Mouse (Mus musculus) myocyte (in vitro differentiated cells): ENCODE measurements at regions not wholly inside any gene's neighbourhood (a gene's known extent, or its start where the extent isn't known, plus 50 kb on each side); places are given as distances from the start of the nearest gene placed in this dataset.
"Not testable (repeated sequence)": the region's sequence is repeated elsewhere in the genome, so short reads cannot be mapped to it uniquely, and the experiment has no call there.

ENCODE experiments used
- H3K27me3 ChIP-seq: one replicate; pipeline ENCODE4 v1.6.1; 2011; ENCODE audit not compliant: control insufficient read depth, insufficient read depth, insufficient read length
- H3K36me3 ChIP-seq: one replicate; pipeline ENCODE4 v1.6.1; 2011; ENCODE audit not compliant: control insufficient read depth, insufficient read depth
- H3K4me2 ChIP-seq: one replicate; pipeline ENCODE4 v1.6.1; 2011; ENCODE audit warnings: low read depth, control low read depth
- H3K4me3 ChIP-seq: one replicate; pipeline ENCODE4 v1.5.1; 2011; ENCODE audit warnings: mild to moderate bottlenecking, control low read depth, moderate library complexity
- H3K79me2 ChIP-seq: one replicate; pipeline ENCODE4 v1.6.1; 2011; ENCODE audit not compliant: control insufficient read depth, insufficient read depth
- H3ac ChIP-seq: one replicate; pipeline ENCODE4 v1.6.1; 2011; ENCODE audit not compliant: control insufficient read depth, insufficient read length
- CEBPB ChIP-seq: IDR thresholded peaks from 2 replicates; pipeline ENCODE4 v1.6.1; 2011; ENCODE audit warnings: mild to moderate bottlenecking, moderate library complexity; ENCODE audit not compliant: poor library complexity, insufficient read depth, severe bottlenecking
- E2F4 ChIP-seq: IDR thresholded peaks from one replicate; pipeline ENCODE4 v1.6.1; 2011; ENCODE audit warnings: mild to moderate bottlenecking, control low read depth, moderate library complexity; ENCODE audit not compliant: insufficient read depth
- MAX ChIP-seq: IDR thresholded peaks from one replicate; pipeline ENCODE4 v1.6.1; 2011; ENCODE audit warnings: low read depth, mild to moderate bottlenecking, control low read depth
- MYOD1 ChIP-seq, 3 experiments: IDR thresholded peaks; one replicate each; pipeline ENCODE4 v1.6.1; 2011; ENCODE audit warnings: control low read depth in 2 of 3, low read depth in 2 of 3, mild to moderate bottlenecking in 2 of 3, moderate library complexity in 1 of 3; ENCODE audit not compliant: insufficient read length in 2 of 3, control insufficient read depth in 1 of 3
- MYOG ChIP-seq, 3 experiments: IDR thresholded peaks; one replicate each; pipeline ENCODE4 v1.6.1; 2011; ENCODE audit warnings: control low read depth in 2 of 3, low read depth in 2 of 3, mild to moderate bottlenecking in 2 of 3; ENCODE audit not compliant: insufficient read length in 2 of 3, control insufficient read depth in 1 of 3, insufficient read depth in 1 of 3
- POLR2A ChIP-seq: IDR thresholded peaks from one replicate; pipeline ENCODE4 v1.6.1; 2011; ENCODE audit warnings: low read depth, mild to moderate bottlenecking, control low read depth, moderate library complexity; ENCODE audit not compliant: insufficient read length
- POLR2AphosphoS2 ChIP-seq: IDR thresholded peaks from one replicate; pipeline ENCODE4 v1.6.1; 2011; ENCODE audit warnings: low read depth, control low read depth; ENCODE audit not compliant: insufficient read length
- REST ChIP-seq: IDR thresholded peaks from one replicate; pipeline ENCODE4 v1.6.1; 2011; ENCODE audit warnings: mild to moderate bottlenecking, control low read depth, moderate library complexity; ENCODE audit not compliant: insufficient read depth, insufficient read length
- SRF ChIP-seq: IDR thresholded peaks from one replicate; pipeline ENCODE4 v1.6.1; 2011; ENCODE audit warnings: low read depth; ENCODE audit not compliant: control insufficient read depth, insufficient read length
- TCF12 ChIP-seq: IDR thresholded peaks from one replicate; pipeline ENCODE4 v1.6.1; 2011; ENCODE audit warnings: mild to moderate bottlenecking, control low read depth; ENCODE audit not compliant: poor library complexity, insufficient read depth, severe bottlenecking
- TCF3 ChIP-seq: IDR thresholded peaks from one replicate; pipeline ENCODE4 v1.6.1; 2011; ENCODE audit warnings: low read depth, control low read depth; ENCODE audit not compliant: insufficient read length
- USF1 ChIP-seq: IDR thresholded peaks from one replicate; pipeline ENCODE4 v1.6.1; 2011; ENCODE audit warnings: low read depth, mild to moderate bottlenecking, control low read depth, moderate library complexity

DNA sequence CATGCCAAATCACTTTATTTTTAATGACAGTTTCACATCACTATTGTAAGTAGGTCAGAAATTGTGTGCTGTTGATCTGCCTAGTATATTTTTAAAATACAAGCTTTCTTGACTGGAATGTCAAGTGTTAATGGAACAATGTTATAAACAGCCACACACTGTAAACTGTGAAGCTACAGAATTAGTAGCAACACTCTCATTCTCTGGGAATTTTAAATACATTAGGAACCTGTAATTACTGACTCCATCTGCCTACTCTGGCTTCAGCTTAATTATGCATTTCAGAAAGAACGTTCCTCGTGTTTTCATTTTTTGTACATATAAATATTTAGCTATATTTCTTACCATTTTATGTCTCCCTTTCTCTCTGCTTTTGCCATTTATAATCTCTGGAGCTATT is 634.7 kb downstream of the Kcna4 start:
- H3ac ChIP-seq: no peak overlapping the region
- no peak overlapping the region for H3K4me3 ChIP-seq
- H3K79me2 ChIP-seq: no peaks in the 10 kb centered on the region
- H3K36me3 ChIP-seq: no peaks in the 10 kb centered on the region
- no peak overlapping the region for H3K4me2 ChIP-seq
- H3K27me3 ChIP-seq: no peaks in the 10 kb centered on the region
- TF ChIP-seq CEBPB (no peak), MAX (no peak), USF1 (no peak), REST (no peak), POLR2A (no peak), E2F4 (no peak), MYOD1 (IDR thresholded peaks at IDR 0.05; ENCODE audit: control insufficient read depth in 1 of 3, insufficient read length in 2 of 3, low read depth in 2 of 3) (no peak), SRF (no peak), TCF3 (no peak), TCF12 (no peak), POLR2AphosphoS2 (no peak), MYOG (IDR thresholded peaks at IDR 0.05; ENCODE audit: control insufficient read depth in 1 of 3, insufficient read depth in 1 of 3, insufficient read length in 2 of 3, low read depth in 2 of 3) (no peak)

DNA sequence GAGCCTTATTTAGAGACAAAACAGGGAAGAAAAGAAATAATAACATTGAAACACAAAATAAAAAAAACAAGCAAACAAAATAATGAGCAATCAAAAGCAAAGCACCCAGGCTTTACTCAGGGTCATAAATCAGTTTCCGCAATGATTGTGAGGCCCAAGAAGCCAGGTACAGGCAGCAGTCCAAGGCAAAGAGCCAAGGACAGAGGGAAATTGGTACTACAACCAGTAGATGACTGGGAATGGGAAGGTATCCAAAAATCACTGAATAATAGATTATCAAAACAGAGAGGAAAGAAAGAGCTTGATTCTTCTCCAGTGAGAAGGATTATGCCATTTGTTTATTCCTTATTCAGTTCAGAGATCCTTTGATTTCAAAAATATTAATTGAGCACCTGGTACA is 636.2 kb downstream of the Kcna4 start:
- no peak overlapping the region for H3K4me2 ChIP-seq
- H3K4me3 ChIP-seq: no peak overlapping the region
- H3K27me3 ChIP-seq: no peaks in the 10 kb centered on the region
- no peaks in the 10 kb centered on the region for H3K36me3 ChIP-seq
- TF ChIP-seq USF1 (no peak), TCF12 (no peak)
- H3K79me2 ChIP-seq: no peaks in the 10 kb centered on the region
- no peak overlapping the region for H3ac ChIP-seq

DNA sequence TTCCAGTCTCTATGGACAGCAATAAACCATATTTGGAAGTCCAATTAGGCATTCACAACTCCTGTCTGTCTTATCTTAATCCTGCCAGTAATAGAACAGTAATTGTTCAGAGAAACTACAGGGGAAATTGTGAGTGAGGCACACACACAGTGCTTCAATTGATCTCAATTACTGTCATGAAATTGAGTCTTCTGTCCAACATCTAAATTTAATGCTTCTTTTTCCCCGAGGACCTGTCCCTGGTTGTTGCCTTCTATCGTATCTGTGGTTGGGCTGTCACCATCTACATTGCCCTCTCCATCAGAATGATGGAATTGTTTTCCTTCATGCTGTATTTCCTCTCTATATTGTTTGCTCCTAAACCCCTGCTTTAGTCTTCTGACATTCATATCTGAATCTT is 644.9 kb downstream of the Kcna4 start:
- Histone ChIP-seq H3K36me3 (no peaks in the 10 kb centered on the region), H3K4me3 (no peak overlapping the region), H3ac (no peak overlapping the region), H3K4me2 (no peak overlapping the region), H3K27me3 (no peaks in the 10 kb centered on the region), H3K79me2 (no peaks in the 10 kb centered on the region)
- TF ChIP-seq USF1: no peak
- no peak for TF ChIP-seq POLR2A
- no peak for TF ChIP-seq SRF
- no peak for TF ChIP-seq REST
- TF ChIP-seq CEBPB: no peak

DNA sequence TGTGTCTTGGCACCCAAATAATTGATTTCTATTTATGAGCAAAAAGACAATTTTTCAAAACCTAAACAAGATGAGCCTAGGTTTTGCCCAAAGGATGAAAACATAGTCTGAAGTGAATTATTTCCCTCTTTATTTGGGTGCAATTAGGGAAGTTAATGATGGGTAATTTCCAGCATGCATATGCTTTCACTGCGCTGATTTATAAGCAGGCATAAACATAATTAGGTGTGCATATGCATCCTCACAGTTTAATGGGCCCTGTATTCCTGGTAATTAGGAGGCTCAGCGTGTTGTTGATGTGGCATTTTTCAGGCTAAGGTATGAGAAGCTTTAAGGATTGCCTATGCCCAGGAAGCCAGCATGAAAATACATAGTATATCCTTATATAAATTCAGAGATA is 645.3 kb downstream of the Kcna4 start:
- H3ac ChIP-seq: no peak overlapping the region
- TF ChIP-seq POLR2A: no peak
- TF ChIP-seq MAX: no peak
- TF ChIP-seq TCF12: no peak
- TF ChIP-seq MYOD1 (IDR thresholded peaks at IDR 0.05; ENCODE audit: control insufficient read depth in 1 of 3, insufficient read length in 2 of 3, low read depth in 2 of 3): no peak
- TF ChIP-seq E2F4: no peak
- TF ChIP-seq POLR2AphosphoS2: no peak
- TF ChIP-seq TCF3: no peak
- H3K4me3 ChIP-seq: no peak overlapping the region
- H3K4me2 ChIP-seq: no peak overlapping the region
- H3K79me2 ChIP-seq: no peaks in the 10 kb centered on the region
- no peaks in the 10 kb centered on the region for H3K36me3 ChIP-seq
- H3K27me3 ChIP-seq: no peaks in the 10 kb centered on the region

DNA sequence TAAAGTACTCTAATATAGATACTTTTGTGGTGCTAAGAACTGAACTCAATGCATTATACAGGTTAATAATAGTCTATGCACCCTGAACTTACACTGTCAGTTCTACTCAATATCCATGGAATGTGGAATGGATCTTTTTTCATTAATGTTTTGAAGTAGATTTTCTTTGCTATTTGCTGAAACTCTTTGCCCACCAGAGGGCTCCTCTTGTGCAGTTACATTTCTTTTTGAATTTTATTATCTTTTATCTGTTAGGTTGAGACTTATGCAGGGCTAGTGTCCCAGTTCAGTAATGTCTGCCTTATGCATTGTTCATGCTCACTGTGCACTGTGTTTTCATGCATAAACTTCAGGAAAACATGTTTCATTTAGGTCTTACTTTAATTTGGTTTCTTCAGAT is 650.9 kb downstream of the Kcna4 start:
- TF ChIP-seq E2F4 (no peak), CEBPB (no peak), TCF3 (no peak), USF1 (no peak), SRF (no peak), REST (no peak), MYOG (IDR thresholded peaks at IDR 0.05; ENCODE audit: control insufficient read depth in 1 of 3, insufficient read depth in 1 of 3, insufficient read length in 2 of 3, low read depth in 2 of 3) (no peak), MAX (no peak)
- no peaks in the 10 kb centered on the region for H3K79me2 ChIP-seq
- no peak overlapping the region for H3ac ChIP-seq
- no peak overlapping the region for H3K4me3 ChIP-seq
- no peak overlapping the region for H3K4me2 ChIP-seq
- H3K27me3 ChIP-seq: no peaks in the 10 kb centered on the region
- H3K36me3 ChIP-seq: no peaks in the 10 kb centered on the region

DNA sequence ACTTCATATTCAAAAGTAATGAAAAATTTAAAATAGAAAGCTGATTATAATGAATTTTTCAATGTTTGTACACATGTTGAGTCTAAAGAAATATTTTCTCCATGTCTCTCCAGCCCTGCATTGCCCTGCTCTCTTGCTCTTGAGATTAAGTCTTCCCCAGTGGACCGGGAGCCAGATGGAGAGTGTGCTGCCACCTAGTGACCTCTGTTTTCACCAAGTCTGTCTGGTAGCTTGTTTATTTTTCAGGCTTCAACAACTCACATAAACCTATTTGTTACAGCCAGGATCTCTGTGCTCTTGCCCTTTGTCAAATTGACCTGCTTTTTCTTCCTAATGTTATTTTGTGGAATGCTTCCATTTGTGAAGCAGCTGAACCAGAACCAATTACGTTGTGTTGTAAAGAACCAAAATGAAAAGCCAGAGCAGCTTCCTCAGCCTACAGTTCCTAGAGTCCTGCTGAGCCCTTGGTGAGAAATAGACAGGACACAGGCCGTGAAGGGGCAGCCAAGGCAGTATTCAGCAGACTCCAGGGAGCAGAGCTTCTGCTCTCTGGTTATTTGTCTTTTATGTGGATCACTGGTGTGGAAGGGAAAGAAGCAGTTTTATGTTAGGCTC is 655.5 kb downstream of the Kcna4 start:
- no peak overlapping the region for H3ac ChIP-seq
- no peak for TF ChIP-seq E2F4
- no peaks in the 10 kb centered on the region for H3K36me3 ChIP-seq
- H3K79me2 ChIP-seq: no peaks in the 10 kb centered on the region
- H3K4me3 ChIP-seq: no peak overlapping the region
- H3K27me3 ChIP-seq: no peaks in the 10 kb centered on the region
- H3K4me2 ChIP-seq: no peak overlapping the region

DNA sequence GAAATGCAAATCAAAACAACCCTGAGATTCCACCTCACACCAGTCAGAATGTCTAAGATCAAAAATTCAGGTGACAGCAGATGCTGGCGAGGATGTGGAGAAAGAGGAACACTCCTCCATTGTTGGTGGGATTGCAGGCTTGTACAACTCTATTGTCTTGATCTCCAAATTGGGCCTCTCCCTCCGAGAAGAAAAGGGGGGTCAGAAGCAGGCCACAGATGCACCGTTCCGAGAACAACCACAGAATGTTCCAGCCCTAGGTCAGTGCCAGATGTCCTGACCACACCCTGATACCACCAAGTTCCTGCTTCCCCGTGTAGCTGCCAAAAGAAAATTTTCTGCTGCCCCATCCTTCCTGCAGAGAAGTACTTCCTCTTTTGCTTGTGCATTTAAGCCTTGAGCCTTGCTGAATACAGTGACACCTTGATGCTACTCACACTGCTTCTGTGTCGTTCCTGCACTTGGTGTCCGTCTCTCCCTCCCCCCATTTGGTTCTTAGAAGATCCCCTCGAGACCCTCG is 665.2 kb downstream of the Kcna4 start:
- H3K4me3 ChIP-seq, H3K27me3 ChIP-seq, H3ac ChIP-seq, H3K36me3 ChIP-seq, H3K79me2 ChIP-seq, H3K4me2 ChIP-seq: not testable (repeated sequence)

DNA sequence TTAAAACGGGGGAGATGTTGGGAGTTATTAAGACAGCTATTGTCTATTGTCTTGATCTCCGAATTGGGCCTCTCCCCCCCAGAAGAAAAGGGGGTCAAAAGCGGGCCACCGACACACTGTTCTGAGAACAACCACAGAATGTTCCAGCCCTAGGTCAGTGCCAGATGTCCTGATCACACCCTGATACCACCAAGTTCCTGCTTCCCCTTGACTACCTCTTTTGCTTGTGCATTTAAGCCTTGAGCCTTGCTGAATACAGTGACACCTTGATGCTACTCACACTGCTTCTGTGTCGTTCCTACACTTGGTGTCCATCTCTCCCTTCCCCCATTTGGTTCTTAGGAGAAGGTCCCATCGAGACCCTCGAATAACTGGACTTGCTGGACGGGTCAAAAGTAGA is 673.5 kb downstream of the Kcna4 start:
- not testable (repeated sequence) for H3K4me3 ChIP-seq, H3K79me2 ChIP-seq, H3K4me2 ChIP-seq, H3ac ChIP-seq, H3K36me3 ChIP-seq, H3K27me3 ChIP-seq
